Mouse (Mus musculus): Measurements from ENCODE around the gene H2-DMa. TPM values are rescaled to one million over a fixed set of nuclear protein-coding genes. Genes with fewer than 3 reads are reported as not detected.
A peak's percentile ranks its signal among the peaks of the same experiment; 100 is the strongest.

Gene H2-DMa
- polyA plus RNA-seq (2015; fragmentation: Nextera tagmentation; extraction: Ambion mirVana): 10.9 and 13.8 TPM in 2 replicates

DNA sequence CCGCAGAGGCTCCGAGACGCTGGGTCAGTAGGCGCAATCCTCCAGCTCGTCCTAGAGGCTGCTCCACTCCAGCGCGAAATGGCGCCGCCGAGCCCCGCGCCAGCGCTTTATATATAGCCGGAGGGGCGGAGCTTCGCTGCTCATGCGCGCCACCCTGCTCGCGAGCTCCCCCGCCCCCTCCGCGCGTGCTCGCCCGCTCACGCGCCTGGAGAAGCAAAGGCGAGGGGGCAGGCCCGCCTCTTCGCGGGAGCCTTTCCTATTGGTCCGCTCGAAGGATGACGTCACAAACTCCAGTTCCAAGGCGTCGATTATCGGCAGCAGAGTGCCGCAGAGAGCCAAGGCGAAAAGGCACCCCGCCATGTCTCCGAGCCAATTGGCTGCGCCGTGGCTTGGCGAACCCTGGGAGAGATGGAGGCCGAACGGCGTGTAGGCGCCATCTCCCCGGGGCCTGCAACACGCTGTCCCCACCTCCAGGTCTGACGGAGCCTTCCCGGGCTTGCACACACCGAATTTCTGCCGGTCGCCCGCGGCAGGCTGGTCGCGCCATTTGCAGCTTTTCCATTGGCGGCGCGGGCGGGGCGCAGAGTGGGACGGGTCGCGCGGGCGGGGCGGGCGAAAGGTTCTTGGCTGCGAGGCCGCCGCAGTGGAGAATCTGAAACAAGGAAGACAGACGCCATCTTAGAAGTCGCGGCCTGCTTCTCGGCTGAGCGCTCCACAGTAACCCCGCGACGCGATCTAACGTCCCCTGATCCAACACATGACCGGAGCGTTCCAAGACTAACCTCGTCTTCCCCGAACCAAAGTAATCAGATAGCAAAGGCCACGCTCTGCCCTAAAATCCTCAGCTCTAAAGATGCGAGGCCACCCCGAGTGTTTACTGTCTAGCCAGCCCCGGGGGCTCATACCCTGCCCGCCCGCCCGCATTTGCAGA lies at the start of gene H2-DMa:
TSS of gene H2-DMa (plus strand) at position 293 of the 931 bp plus-strand sequence.
- H3K4me1 ChIP-seq (ENCODE audit: control insufficient read depth, insufficient read depth, low read length): peaks cover 23% of the 10 kb centered on the region
- peak within 1 kb of the TSS; percentile 100 for H3K27ac ChIP-seq (ENCODE audit: low read length)
- H3K9me3 ChIP-seq (replicated peaks; ENCODE audit: control insufficient read depth, low read length): no peaks in the 10 kb centered on the region
- peak within 1 kb of the TSS; percentile 83 for H3K4me2 ChIP-seq (ENCODE audit: low read depth, low read length)
- no peaks in the 10 kb centered on the region for H3K27me3 ChIP-seq (ENCODE audit: control insufficient read depth, insufficient read depth, low read length)
- H3K9ac ChIP-seq (ENCODE audit: low read length): peak within 1 kb of the TSS; percentile 100
- WGBS: 2% methylated on average over 93 of the region's 96 CpGs
- peaks cover 27% of the 10 kb centered on the region for H3K36me3 ChIP-seq (ENCODE audit: control insufficient read depth, insufficient read depth)
- H3K4me3 ChIP-seq (ENCODE audit: low read length): peak within 1 kb of the TSS; percentile 94
- peak; percentile 66 for ATAC-seq (replicated peaks; ENCODE audit: extremely low read depth, insufficient read depth, low FRiP score)

- no peak for ATAC-seq (replicated peaks; ENCODE audit: extremely low read depth, insufficient read depth, low FRiP score)
- H3K4me1 ChIP-seq (ENCODE audit: control insufficient read depth, insufficient read depth, low read length): no peaks in the 10 kb centered on the region
- 61% methylated on average over 5 of the region's 5 CpGs for WGBS
- H3K4me2 ChIP-seq (ENCODE audit: low read depth, low read length): no peak overlapping the region
- peaks cover 16% of the 10 kb centered on the region for H3K27me3 ChIP-seq (ENCODE audit: control insufficient read depth, insufficient read depth, low read length)
- H3K27ac ChIP-seq (ENCODE audit: low read length): no peak overlapping the region
- no peaks in the 10 kb centered on the region for H3K9me3 ChIP-seq (replicated peaks; ENCODE audit: control insufficient read depth, low read length)
- H3K9ac ChIP-seq (ENCODE audit: low read length): no peak overlapping the region
- H3K4me3 ChIP-seq (ENCODE audit: low read length): no peak overlapping the region
- H3K36me3 ChIP-seq (ENCODE audit: control insufficient read depth, insufficient read depth): no peaks in the 10 kb centered on the region
Observed at GRCm38 (mm10) chr17:34072091-34072490, 47.2 kb upstream of the H2-DMa start.

GRCm38 (mm10) chr17:34075271-34075670 lies 44.1 kb upstream of the H2-DMa start:
- no peak overlapping the region for H3K9ac ChIP-seq (ENCODE audit: low read length)
- H3K27me3 ChIP-seq (ENCODE audit: control insufficient read depth, insufficient read depth, low read length): peaks cover 23% of the 10 kb centered on the region
- no peak overlapping the region for H3K27ac ChIP-seq (ENCODE audit: low read length)
- no peak overlapping the region for H3K4me3 ChIP-seq (ENCODE audit: low read length)
- WGBS: 40% methylated on average over 7 of the region's 7 CpGs
- ATAC-seq (replicated peaks; ENCODE audit: extremely low read depth, insufficient read depth, low FRiP score): no peak
- no peaks in the 10 kb centered on the region for H3K4me1 ChIP-seq (ENCODE audit: control insufficient read depth, insufficient read depth, low read length)
- no peaks in the 10 kb centered on the region for H3K9me3 ChIP-seq (replicated peaks; ENCODE audit: control insufficient read depth, low read length)
- H3K4me2 ChIP-seq (ENCODE audit: low read depth, low read length): no peak overlapping the region
- H3K36me3 ChIP-seq (ENCODE audit: control insufficient read depth, insufficient read depth): no peaks in the 10 kb centered on the region

- no peak overlapping the region for H3K27ac ChIP-seq (ENCODE audit: low read length)
- no peak overlapping the region for H3K9ac ChIP-seq (ENCODE audit: low read length)
- 2% methylated on average over 9 of the region's 9 CpGs for WGBS
- ATAC-seq (replicated peaks; ENCODE audit: extremely low read depth, insufficient read depth, low FRiP score): no peak
- H3K4me2 ChIP-seq (ENCODE audit: low read depth, low read length): no peak overlapping the region
- H3K4me1 ChIP-seq (ENCODE audit: control insufficient read depth, insufficient read depth, low read length): no peaks in the 10 kb centered on the region
- no peak overlapping the region for H3K4me3 ChIP-seq (ENCODE audit: low read length)
- H3K36me3 ChIP-seq (ENCODE audit: control insufficient read depth, insufficient read depth): no peaks in the 10 kb centered on the region
- H3K27me3 ChIP-seq (ENCODE audit: control insufficient read depth, insufficient read depth, low read length): peaks cover 25% of the 10 kb centered on the region
- no peaks in the 10 kb centered on the region for H3K9me3 ChIP-seq (replicated peaks; ENCODE audit: control insufficient read depth, low read length)
Observed at GRCm38 (mm10) chr17:34077549-34077948, 41.8 kb upstream of the H2-DMa start.

- Histone ChIP-seq H3K27me3 (ENCODE audit: control insufficient read depth, insufficient read depth, low read length) (peaks cover 29% of the 10 kb centered on the region), H3K4me3 (ENCODE audit: low read length) (no peak overlapping the region), H3K9ac (ENCODE audit: low read length) (no peak overlapping the region), H3K4me2 (ENCODE audit: low read depth, low read length) (no peak overlapping the region), H3K27ac (ENCODE audit: low read length) (no peak overlapping the region), H3K36me3 (ENCODE audit: control insufficient read depth, insufficient read depth) (no peaks in the 10 kb centered on the region), H3K9me3 (replicated peaks; ENCODE audit: control insufficient read depth, low read length) (no peaks in the 10 kb centered on the region), H3K4me1 (ENCODE audit: control insufficient read depth, insufficient read depth, low read length) (no peaks in the 10 kb centered on the region)
- ATAC-seq (replicated peaks; ENCODE audit: extremely low read depth, insufficient read depth, low FRiP score): no peak
- 59% methylated on average over 4 of the region's 4 CpGs for WGBS
Observed at GRCm38 (mm10) chr17:34078148-34078547, 41.2 kb upstream of the H2-DMa start.

- peaks cover 29% of the 10 kb centered on the region for H3K27me3 ChIP-seq (ENCODE audit: control insufficient read depth, insufficient read depth, low read length)
- WGBS: 83% methylated on average over 11 of the region's 11 CpGs
- H3K4me3 ChIP-seq (ENCODE audit: low read length): no peak overlapping the region
- ATAC-seq (replicated peaks; ENCODE audit: extremely low read depth, insufficient read depth, low FRiP score): no peak
- no peaks in the 10 kb centered on the region for H3K36me3 ChIP-seq (ENCODE audit: control insufficient read depth, insufficient read depth)
- no peaks in the 10 kb centered on the region for H3K9me3 ChIP-seq (replicated peaks; ENCODE audit: control insufficient read depth, low read length)
- H3K4me1 ChIP-seq (ENCODE audit: control insufficient read depth, insufficient read depth, low read length): no peaks in the 10 kb centered on the region
- no peak overlapping the region for H3K9ac ChIP-seq (ENCODE audit: low read length)
- H3K4me2 ChIP-seq (ENCODE audit: low read depth, low read length): no peak overlapping the region
- no peak overlapping the region for H3K27ac ChIP-seq (ENCODE audit: low read length)
Observed at GRCm38 (mm10) chr17:34079002-34079401, 40.3 kb upstream of the H2-DMa start.

DNA sequence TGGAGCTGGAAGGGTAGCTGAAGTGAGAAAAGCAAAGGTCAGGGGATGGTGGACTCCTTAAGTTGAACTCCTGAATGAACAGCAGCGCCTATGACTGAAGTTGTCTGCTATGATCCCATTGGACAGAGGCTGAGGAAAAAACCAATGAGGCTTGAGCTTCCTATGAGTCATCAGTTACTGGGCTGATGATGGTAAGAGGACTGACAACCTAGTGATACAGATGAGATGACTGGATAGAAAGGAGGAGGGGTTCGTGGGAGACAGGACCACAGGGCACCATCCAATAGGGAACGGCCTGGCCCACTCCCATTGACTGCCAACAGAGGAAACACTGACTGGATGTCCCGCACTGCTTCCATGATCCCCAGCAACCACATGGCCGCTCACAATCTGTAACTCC lies 39.7 kb upstream of the H2-DMa start:
- Histone ChIP-seq H3K4me1 (ENCODE audit: control insufficient read depth, insufficient read depth, low read length) (no peaks in the 10 kb centered on the region), H3K4me2 (ENCODE audit: low read depth, low read length) (no peak overlapping the region), H3K27ac (ENCODE audit: low read length) (no peak overlapping the region), H3K9ac (ENCODE audit: low read length) (no peak overlapping the region), H3K9me3 (replicated peaks; ENCODE audit: control insufficient read depth, low read length) (no peaks in the 10 kb centered on the region), H3K27me3 (ENCODE audit: control insufficient read depth, insufficient read depth, low read length) (peaks cover 27% of the 10 kb centered on the region), H3K36me3 (ENCODE audit: control insufficient read depth, insufficient read depth) (no peaks in the 10 kb centered on the region), H3K4me3 (ENCODE audit: low read length) (no peak overlapping the region)
- ATAC-seq (replicated peaks; ENCODE audit: extremely low read depth, insufficient read depth, low FRiP score): peak; percentile 76; the same call in 1 of the 2 replicates
- WGBS: 25% methylated on average over 5 of the region's 5 CpGs

DNA sequence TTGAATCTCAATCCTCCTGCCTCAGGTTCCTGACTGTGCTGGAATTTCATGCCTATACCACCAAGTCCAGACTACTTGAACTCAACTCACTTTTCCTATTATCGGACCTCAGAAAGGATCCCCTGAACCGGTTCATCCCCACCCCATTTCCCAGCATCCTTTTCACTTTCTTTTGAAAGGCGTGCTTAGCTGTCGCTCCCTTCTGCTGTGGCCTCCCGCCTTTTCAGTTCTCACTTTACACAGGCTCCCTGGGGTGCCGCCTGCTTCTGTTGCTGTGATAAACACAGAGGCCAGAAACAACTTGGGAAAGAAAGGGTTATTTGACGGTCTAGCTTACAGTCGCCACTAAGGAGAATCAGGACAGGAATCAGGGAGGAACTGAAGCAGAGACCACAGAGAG lies 36.2 kb upstream of the H2-DMa start:
- no peak overlapping the region for H3K4me2 ChIP-seq (ENCODE audit: low read depth, low read length)
- no peaks in the 10 kb centered on the region for H3K4me1 ChIP-seq (ENCODE audit: control insufficient read depth, insufficient read depth, low read length)
- no peak overlapping the region for H3K4me3 ChIP-seq (ENCODE audit: low read length)
- H3K9ac ChIP-seq (ENCODE audit: low read length): no peak overlapping the region
- 15% methylated on average over 8 of the region's 8 CpGs for WGBS
- H3K27me3 ChIP-seq (ENCODE audit: control insufficient read depth, insufficient read depth, low read length): peaks cover 12% of the 10 kb centered on the region; the same call in 1 of the 2 replicates
- H3K36me3 ChIP-seq (ENCODE audit: control insufficient read depth, insufficient read depth): no peaks in the 10 kb centered on the region
- no peak for ATAC-seq (replicated peaks; ENCODE audit: extremely low read depth, insufficient read depth, low FRiP score)
- H3K27ac ChIP-seq (ENCODE audit: low read length): no peak overlapping the region
- H3K9me3 ChIP-seq (replicated peaks; ENCODE audit: control insufficient read depth, low read length): no peaks in the 10 kb centered on the region

GRCm38 (mm10) chr17:34087386-34087785 lies 32.0 kb upstream of the H2-DMa start:
- H3K27me3 ChIP-seq (ENCODE audit: control insufficient read depth, insufficient read depth, low read length): peaks cover 7% of the 10 kb centered on the region; the same call in 1 of the 2 replicates
- no peak for ATAC-seq (replicated peaks; ENCODE audit: extremely low read depth, insufficient read depth, low FRiP score)
- no peak overlapping the region for H3K4me3 ChIP-seq (ENCODE audit: low read length)
- H3K9me3 ChIP-seq (replicated peaks; ENCODE audit: control insufficient read depth, low read length): no peaks in the 10 kb centered on the region
- H3K27ac ChIP-seq (ENCODE audit: low read length): no peak overlapping the region
- H3K4me1 ChIP-seq (ENCODE audit: control insufficient read depth, insufficient read depth, low read length): no peaks in the 10 kb centered on the region
- no peak overlapping the region for H3K9ac ChIP-seq (ENCODE audit: low read length)
- WGBS: 51% methylated on average over 2 of the region's 2 CpGs
- H3K4me2 ChIP-seq (ENCODE audit: low read depth, low read length): no peak overlapping the region
- H3K36me3 ChIP-seq (ENCODE audit: control insufficient read depth, insufficient read depth): no peaks in the 10 kb centered on the region

Data from heart, embryonic 16.5 days (tissue).